Mouse (Mus musculus) heart, adult 2 months (tissue): ENCODE data around the gene Ackr3. TPM values are rescaled to one million over a fixed set of nuclear protein-coding genes. Genes with fewer than 3 reads are reported as not detected.
A peak's percentile ranks its signal among the peaks of the same experiment; 100 is the strongest.

Source experiments
- DNase-seq, 2 experiments: peaks; one replicate each; pipeline ENCODE4 v3.0.0; 2021
- H3K27ac ChIP-seq: fragments of 200-600 bp; 2 replicates; pipeline ENCODE4 v1.8.1; 2022
- H3K27me3 ChIP-seq: fragments of 200-500 bp; 2 replicates; pipeline ENCODE4 v1.6.1; 2012; ENCODE audit warnings: mild to moderate bottlenecking, low read length, inconsistent platforms, mixed read lengths; ENCODE audit not compliant: control insufficient read depth, insufficient read depth
- H3K36me3 ChIP-seq: fragments of 200-500 bp; 2 replicates; pipeline ENCODE4 v1.6.1; 2012; ENCODE audit warnings: low read length, inconsistent platforms; ENCODE audit not compliant: control insufficient read depth, insufficient read depth
- H3K4me1 ChIP-seq: fragments of 200-500 bp; 2 replicates; pipeline ENCODE4 v1.6.1; 2011; ENCODE audit warnings: low read length; ENCODE audit not compliant: control insufficient read depth, insufficient read depth
- H3K4me3 ChIP-seq: fragments of 200-600 bp; 2 replicates; pipeline ENCODE4 v1.8.1; 2022
- H3K79me2 ChIP-seq: fragments of 200-500 bp; replicated peaks from 2 replicates; pipeline ENCODE4 v1.6.1; 2012; ENCODE audit warnings: mild to moderate bottlenecking, inconsistent platforms, low read length, moderate library complexity, mixed read lengths; ENCODE audit not compliant: control insufficient read depth, insufficient read depth
- H3K9ac ChIP-seq: fragments of 200-500 bp; 2 replicates; pipeline ENCODE4 v1.6.1; 2012; ENCODE audit warnings: low read depth, mild to moderate bottlenecking, control low read depth, inconsistent platforms, low read length, mixed read lengths
- CTCF ChIP-seq: fragments of 200-600 bp; IDR thresholded peaks from 2 replicates; pipeline ENCODE4 v1.8.1; 2022; ENCODE audit warnings: antibody characterized with exemption, mild to moderate bottlenecking, moderate library complexity
- EP300 ChIP-seq: fragments of 200-500 bp; IDR thresholded peaks from 2 replicates; pipeline ENCODE4 v1.6.1; 2011; ENCODE audit warnings: low read depth, low read length, control low read depth; ENCODE audit not compliant: insufficient read depth
- POLR2A ChIP-seq: fragments of 200-500 bp; IDR thresholded peaks from 2 replicates; pipeline ENCODE4 v1.6.1; 2011; ENCODE audit warnings: mild to moderate bottlenecking, low read depth, low read length, control low read depth; ENCODE audit not compliant: insufficient read depth
- WGBS: fragments of 180-500 bp; shearing (Covaris S2); methylation state at CpG from one replicate; pipeline ENCODE4 v1.1.7; 2018; 5-methylcytosine and 5-hydroxymethylcytosine counted together
- intact Hi-C: fragments of 180-260 bp; cut with DNase I; formaldehyde crosslinking; loops from one replicate; pipeline ENCODE4 v1.15.1; 2025
- polyA plus RNA-seq: library from polyadenylated mRNA; depleted of rRNA; stranded (reverse); fragments of >200 nt; gene quantifications from 2 replicates; pipeline ENCODE4 v1.2.3, GENCODE M21; 2012
- total RNA-seq, 2 experiments: library from RNA; stranded (reverse); gene quantifications; 2 replicates each; pipeline ENCODE4 v1.2.3; 2021

Ackr3 gene
- total and polyA plus RNA-seq, 3 experiments = 56.5 to 186 (median 58.0) TPM

DNA sequence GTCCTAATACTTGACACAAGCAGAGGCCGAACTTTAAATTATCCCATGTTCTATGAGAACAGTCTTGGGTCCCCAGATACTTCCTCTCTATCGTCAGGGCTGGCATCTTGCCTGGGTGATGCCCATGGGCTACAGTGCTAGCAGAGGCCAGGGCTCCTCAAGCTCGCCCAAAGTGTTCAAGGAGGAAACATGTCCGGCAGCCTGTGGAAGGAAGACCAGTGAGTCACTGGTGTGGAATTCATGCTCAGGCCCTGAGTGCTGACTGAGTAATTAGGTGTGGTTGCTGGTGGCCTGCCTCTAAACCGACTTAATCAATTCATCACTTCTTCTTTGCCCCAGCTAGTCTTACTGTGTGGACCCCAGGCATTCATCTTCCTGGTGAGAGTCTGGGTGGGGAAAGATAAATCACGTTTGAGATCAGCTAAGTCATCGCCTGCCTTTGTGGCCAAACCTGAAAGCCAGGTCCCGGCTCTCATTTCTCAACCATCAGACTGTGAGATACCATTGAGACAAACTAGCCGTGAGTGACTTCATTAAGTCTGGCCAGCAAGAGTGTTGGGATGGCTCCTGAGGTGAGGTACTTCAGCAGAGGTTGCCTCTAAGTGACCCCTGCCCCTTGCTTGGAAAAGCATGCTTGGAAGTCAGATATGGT, 21.9 kb downstream of the Ackr3 start:
- H3K27ac ChIP-seq = peak overlapping the region; percentile 29
- TF ChIP-seq POLR2A = no peak
- TF ChIP-seq EP300 = no peak
- TF ChIP-seq CTCF = no peak
- H3K27me3 ChIP-seq = no peaks in the 10 kb centered on the region
- H3K4me1 ChIP-seq = peaks cover 3% of the 10 kb centered on the region
- DNase-seq = peak; percentile 49 to 59
- intact Hi-C loops = no loop called here
- H3K36me3 ChIP-seq = no peaks in the 10 kb centered on the region
- WGBS = 33% methylated on average over 9 of the region's 9 CpGs
- no peak overlapping the region for H3K4me3 ChIP-seq
- H3K9ac ChIP-seq = no peak overlapping the region
- H3K79me2 ChIP-seq = no peaks in the 10 kb centered on the region

DNA sequence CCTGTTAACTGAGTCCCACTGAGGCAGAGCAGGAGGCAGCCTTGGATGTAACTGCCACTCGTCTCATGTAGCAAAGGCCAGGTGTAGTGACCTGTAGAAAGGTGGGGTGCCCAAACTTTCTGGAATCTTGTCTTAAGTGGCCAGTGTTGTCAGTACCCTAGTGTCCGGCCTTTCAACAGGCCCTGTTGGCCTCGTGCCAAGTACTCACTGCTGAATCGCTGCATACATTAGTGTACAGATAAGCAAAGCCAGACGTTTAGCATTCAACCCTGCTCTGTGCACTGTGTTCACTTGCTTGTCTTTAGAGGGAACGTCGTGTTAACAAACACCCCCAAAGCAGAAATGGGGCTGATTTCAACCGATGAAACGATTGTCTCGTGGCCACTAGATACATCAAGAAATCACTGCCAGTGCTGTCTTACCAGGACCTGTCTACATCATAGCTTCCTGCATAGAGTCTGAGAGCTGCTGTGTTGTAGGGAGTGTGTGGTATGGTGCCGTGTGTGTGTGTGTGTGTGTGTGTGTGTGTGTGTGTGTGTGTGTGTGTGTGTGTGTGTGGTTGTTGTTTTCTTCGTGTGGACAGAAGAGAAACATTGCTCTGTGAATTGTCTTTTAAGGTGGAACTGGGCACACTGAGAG, 24.0 kb downstream of the Ackr3 start:
- H3K4me1 ChIP-seq = peaks cover 3% of the 10 kb centered on the region
- no peak for DNase-seq
- H3K36me3 ChIP-seq = no peaks in the 10 kb centered on the region
- H3K4me3 ChIP-seq = no peak overlapping the region
- H3K9ac ChIP-seq = no peak overlapping the region
- no peaks in the 10 kb centered on the region for H3K79me2 ChIP-seq
- H3K27me3 ChIP-seq = no peaks in the 10 kb centered on the region
- no peak overlapping the region for H3K27ac ChIP-seq
- 37% methylated on average over 12 of the region's 12 CpGs for WGBS
- intact Hi-C loops = no loop called here
- TF ChIP-seq POLR2A = no peak
- TF ChIP-seq EP300 = no peak
- TF ChIP-seq CTCF = no peak

DNA sequence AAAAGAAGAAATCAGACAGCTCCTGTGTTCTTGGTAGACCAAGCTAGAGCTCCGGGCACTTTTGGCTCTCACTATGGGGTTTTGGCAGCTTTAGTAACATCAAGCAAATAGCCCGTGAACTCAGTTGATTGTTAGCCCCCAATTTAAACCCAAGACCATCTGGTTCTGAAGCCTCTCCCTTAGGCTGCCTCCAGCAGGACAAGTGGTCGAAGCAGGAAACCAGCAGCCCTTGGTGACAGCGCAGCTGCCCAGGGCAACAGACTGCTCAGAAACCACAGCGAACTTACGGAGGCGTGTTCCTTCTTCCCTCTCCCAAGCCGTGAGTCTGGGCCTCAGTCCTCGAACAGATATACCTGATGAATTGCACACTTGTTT, 24.5 kb downstream of the Ackr3 start:
- no peaks in the 10 kb centered on the region for H3K36me3 ChIP-seq
- H3K4me1 ChIP-seq = peaks cover 3% of the 10 kb centered on the region
- no peak overlapping the region for H3K4me3 ChIP-seq
- intact Hi-C loops = no loop called here
- H3K27me3 ChIP-seq = no peaks in the 10 kb centered on the region
- no peak overlapping the region for H3K9ac ChIP-seq
- no peak overlapping the region for H3K27ac ChIP-seq
- 53% methylated on average over 9 of the region's 9 CpGs for WGBS
- no peaks in the 10 kb centered on the region for H3K79me2 ChIP-seq
- TF ChIP-seq POLR2A (no peak), EP300 (no peak), CTCF (no peak)
- DNase-seq = no peak

DNA sequence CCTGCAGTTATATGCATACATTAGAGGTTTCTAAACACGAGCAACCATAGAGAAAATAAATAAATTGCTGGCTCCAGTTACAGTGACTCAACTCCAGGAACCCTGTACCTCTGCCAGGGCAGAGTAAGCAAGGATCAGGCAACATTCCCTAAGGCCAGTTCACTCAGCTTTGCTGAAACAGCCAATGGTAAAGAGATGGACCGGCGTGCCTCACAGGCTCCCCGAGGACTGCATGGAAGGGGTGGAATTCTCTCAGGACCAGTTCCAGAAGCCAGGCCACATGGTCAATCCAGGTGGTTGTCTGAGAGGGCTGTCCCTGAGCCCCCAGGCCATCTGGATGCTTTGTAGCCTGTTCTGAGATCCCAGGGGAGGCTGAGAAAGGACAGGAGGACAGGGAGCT, 26.8 kb downstream of the Ackr3 start:
- 74% methylated on average over 4 of the region's 4 CpGs for WGBS
- H3K79me2 ChIP-seq = no peaks in the 10 kb centered on the region
- no peak overlapping the region for H3K27ac ChIP-seq
- H3K9ac ChIP-seq = no peak overlapping the region
- H3K4me1 ChIP-seq = peaks cover 6% of the 10 kb centered on the region
- intact Hi-C loops = no loop called here
- H3K27me3 ChIP-seq = no peaks in the 10 kb centered on the region
- TF ChIP-seq EP300 (no peak), POLR2A (no peak), CTCF (no peak)
- no peak overlapping the region for H3K4me3 ChIP-seq
- DNase-seq = no peak
- H3K36me3 ChIP-seq = no peaks in the 10 kb centered on the region

DNA sequence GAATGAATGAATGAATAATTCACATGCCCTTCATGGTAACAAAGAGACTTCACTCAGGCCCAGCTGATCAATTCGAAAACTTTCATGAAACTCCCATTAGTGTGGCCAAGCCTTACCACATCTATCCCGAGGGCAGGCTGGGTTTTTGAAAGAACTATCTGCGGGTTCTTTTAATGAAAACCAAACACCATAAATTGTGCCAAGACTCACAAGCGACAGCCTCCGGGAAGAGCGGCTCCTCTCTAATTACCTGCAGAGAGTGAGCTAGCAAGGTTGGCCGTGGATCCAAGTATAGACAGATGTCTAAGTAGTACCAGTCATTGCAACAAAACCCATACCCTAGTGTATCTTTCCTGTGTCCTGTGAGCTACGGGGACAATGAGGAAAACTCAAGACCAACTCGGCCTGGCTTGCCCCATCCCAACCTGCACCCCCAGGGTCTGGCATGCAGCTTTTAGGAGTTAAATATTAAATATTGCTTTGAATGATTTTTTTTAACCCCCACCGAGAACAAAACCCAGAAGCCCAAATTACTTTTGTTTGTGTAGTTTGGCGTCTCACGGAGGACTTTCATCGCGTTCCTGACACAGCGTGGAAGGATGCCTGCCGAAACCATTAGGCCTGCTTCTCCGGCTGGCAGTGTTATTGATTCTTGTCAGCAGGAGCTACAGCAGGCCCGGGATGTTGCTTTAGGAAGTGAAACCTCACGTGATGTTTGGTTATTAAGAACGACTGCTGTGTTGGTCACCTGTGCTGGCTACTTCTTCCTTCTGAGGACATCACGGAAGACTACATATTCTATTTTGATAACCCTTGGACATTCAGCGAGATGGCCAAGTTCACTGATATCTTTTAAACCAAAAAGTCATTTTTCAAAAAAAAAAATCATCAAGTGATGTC, 28.1 kb downstream of the Ackr3 start:
- peaks cover 3% of the 10 kb centered on the region for H3K4me1 ChIP-seq
- no peak overlapping the region for H3K27ac ChIP-seq
- no peak overlapping the region for H3K4me3 ChIP-seq
- no peak for DNase-seq
- WGBS = 84% methylated on average over 22 of the region's 22 CpGs
- H3K36me3 ChIP-seq = no peaks in the 10 kb centered on the region
- intact Hi-C loops = no loop called here
- H3K27me3 ChIP-seq = no peaks in the 10 kb centered on the region
- TF ChIP-seq POLR2A (no peak), EP300 (no peak), CTCF (no peak)
- H3K79me2 ChIP-seq = no peaks in the 10 kb centered on the region
- H3K9ac ChIP-seq = no peak overlapping the region
